ENCODE assay signal across 9 mouse cellular contexts in genomic region chr5:117037261-117037660, GRCm38 (mm10).
DNase-seq lines count a peak whose midpoint lies in the region; ATAC-seq and TF ChIP-seq lines count a peak whose summit lies in the region.
"Had no signal": no experiment of that assay in that cellular context is flagged by ENCODE, and none has a peak within 500 bp of the region (broad histone marks: within the 10 kb centered on the region; RNA-seq: fewer than 3 reads in every experiment).

No protein-coding gene starts in this region.

- H3K4me2 ChIP-seq in hindbrain, embryonic 11.5 days (replicated peaks; ENCODE audit: low read depth, low read length): no peak overlapping the region
- no peak overlapping the region for H3K4me2 ChIP-seq in hindbrain, embryonic 12.5 days (replicated peaks)
- no peak overlapping the region for H3K4me2 ChIP-seq in stomach, postnatal 0 days (replicated peaks; ENCODE audit: low read depth)
- H3K4me2 ChIP-seq: midbrain, embryonic 12.5 days had no signal

- peak; percentile 69 for DNase-seq in hindbrain, embryonic 11.5 days (ENCODE audit: low spot score)
- peak; percentile 20 for DNase-seq in A20 (ENCODE audit: low read depth, low spot score)
- peak; percentile 36 for DNase-seq in MEL (ENCODE audit: low read depth, low spot score)
- peak; percentile 23 for DNase-seq in embryonic facial prominence, embryonic 10.5 days (ENCODE audit: low spot score)
- peak; percentile 51 for DNase-seq in left cerebral cortex, postnatal 4 days
- DNase-seq in stomach, postnatal 0 days (ENCODE audit: low spot score): no peak
- DNase-seq in spleen, postnatal 4 days (ENCODE audit: low spot score in 2 of 2): no peak

- H3K9me3 ChIP-seq in hindbrain, embryonic 11.5 days (ENCODE audit: control insufficient read depth, low read length): no peaks in the 10 kb centered on the region
- no peaks in the 10 kb centered on the region for H3K9me3 ChIP-seq in hindbrain, embryonic 12.5 days (replicated peaks)
- no peaks in the 10 kb centered on the region for H3K9me3 ChIP-seq in MEL (replicated peaks; ENCODE audit: insufficient read depth, low read length)
- no peaks in the 10 kb centered on the region for H3K9me3 ChIP-seq in embryonic facial prominence, embryonic 10.5 days
- no peaks in the 10 kb centered on the region for H3K9me3 ChIP-seq in stomach, postnatal 0 days (ENCODE audit: control insufficient read depth, low read length)
- H3K9me3 ChIP-seq: midbrain, embryonic 12.5 days had no signal

- H3K27ac ChIP-seq in hindbrain, embryonic 11.5 days (ENCODE audit: low read depth, low read length): no peak overlapping the region
- H3K27ac ChIP-seq in hindbrain, embryonic 12.5 days: no peak overlapping the region
- H3K27ac ChIP-seq in MEL (ENCODE audit: control insufficient read depth, low read depth, low read length): no peak overlapping the region
- no peak overlapping the region for H3K27ac ChIP-seq in embryonic facial prominence, embryonic 10.5 days (replicated peaks)
- no peak overlapping the region for H3K27ac ChIP-seq in stomach, postnatal 0 days (replicated peaks)
- H3K27ac ChIP-seq: midbrain, embryonic 12.5 days had no signal

- H3K4me1 ChIP-seq in hindbrain, embryonic 11.5 days (replicated peaks; ENCODE audit: control insufficient read depth, insufficient read depth, low read length): no peaks in the 10 kb centered on the region
- H3K4me1 ChIP-seq in hindbrain, embryonic 12.5 days: no peaks in the 10 kb centered on the region
- no peaks in the 10 kb centered on the region for H3K4me1 ChIP-seq in MEL (ENCODE audit: control insufficient read depth in 1 of 2, insufficient read depth in 2 of 2, low read length in 2 of 2)
- no peaks in the 10 kb centered on the region for H3K4me1 ChIP-seq in embryonic facial prominence, embryonic 10.5 days
- no peaks in the 10 kb centered on the region for H3K4me1 ChIP-seq in stomach, postnatal 0 days (replicated peaks; ENCODE audit: control insufficient read depth, insufficient read depth)
- H3K4me1 ChIP-seq: midbrain, embryonic 12.5 days had no signal

- no peak overlapping the region for H3K9ac ChIP-seq in hindbrain, embryonic 11.5 days (ENCODE audit: low read depth, low read length)
- H3K9ac ChIP-seq in hindbrain, embryonic 12.5 days: no peak overlapping the region
- H3K9ac ChIP-seq in MEL (ENCODE audit: control insufficient read depth, low read depth, low read length, poor library complexity, severe bottlenecking): no peak overlapping the region
- no peak overlapping the region for H3K9ac ChIP-seq in stomach, postnatal 0 days (ENCODE audit: low read length)
- H3K9ac ChIP-seq: midbrain, embryonic 12.5 days had no signal

- TF ChIP-seq RAD21 in MEL (IDR thresholded peaks at IDR 0.05; ENCODE audit: low read depth, low read length): peak; percentile 59

- TF ChIP-seq CTCF in MEL (IDR thresholded peaks at IDR 0.05 in 2 of 3, conservative IDR thresholded peaks at IDR 0.05 in 1 of 3; ENCODE audit: control insufficient read depth in 1 of 3, insufficient read depth in 1 of 3, low read depth in 2 of 3, low read length in 3 of 3, poor library complexity in 1 of 3, severe bottlenecking in 1 of 3): peak; percentile 15 to 65 (median 28); a peak in 3 of 6 replicates
- TF ChIP-seq CTCF in stomach, postnatal 0 days (IDR thresholded peaks at IDR 0.05; ENCODE audit: low read depth): peak; percentile 74

- H3K4me3 ChIP-seq in hindbrain, embryonic 11.5 days (ENCODE audit: low read depth, low read length): no peak overlapping the region
- no peak overlapping the region for H3K4me3 ChIP-seq in hindbrain, embryonic 12.5 days
- H3K4me3 ChIP-seq in MEL (ENCODE audit: control insufficient read depth in 1 of 2, insufficient read depth in 1 of 2, low read depth in 2 of 2, low read length in 2 of 2): no peak overlapping the region
- H3K4me3 ChIP-seq in embryonic facial prominence, embryonic 10.5 days: no peak overlapping the region
- no peak overlapping the region for H3K4me3 ChIP-seq in stomach, postnatal 0 days (ENCODE audit: low read depth, low read length)
- H3K4me3 ChIP-seq: midbrain, embryonic 12.5 days had no signal

- no peaks in the 10 kb centered on the region for H3K27me3 ChIP-seq in hindbrain, embryonic 11.5 days (ENCODE audit: control insufficient read depth, insufficient read depth, low read length)
- H3K27me3 ChIP-seq in hindbrain, embryonic 12.5 days: no peaks in the 10 kb centered on the region
- H3K27me3 ChIP-seq in MEL (ENCODE audit: control insufficient read depth in 1 of 2, insufficient read depth in 2 of 2, low read length in 2 of 2): no peaks in the 10 kb centered on the region
- no peaks in the 10 kb centered on the region for H3K27me3 ChIP-seq in embryonic facial prominence, embryonic 10.5 days (replicated peaks; ENCODE audit: low read depth, poor library complexity, severe bottlenecking)
- H3K27me3 ChIP-seq in stomach, postnatal 0 days (ENCODE audit: control insufficient read depth, insufficient read depth, low read length): no peaks in the 10 kb centered on the region
- H3K27me3 ChIP-seq: midbrain, embryonic 12.5 days had no signal

- no peaks in the 10 kb centered on the region for H3K36me3 ChIP-seq in hindbrain, embryonic 11.5 days (ENCODE audit: control insufficient read depth, insufficient read depth, low read length)
- H3K36me3 ChIP-seq in hindbrain, embryonic 12.5 days: no peaks in the 10 kb centered on the region
- no peaks in the 10 kb centered on the region for H3K36me3 ChIP-seq in MEL (ENCODE audit: control insufficient read depth in 1 of 2, insufficient read depth in 2 of 2, low read length in 2 of 2)
- H3K36me3 ChIP-seq in embryonic facial prominence, embryonic 10.5 days (replicated peaks): no peaks in the 10 kb centered on the region
- H3K36me3 ChIP-seq in stomach, postnatal 0 days (ENCODE audit: control insufficient read depth, insufficient read depth, low read length): no peaks in the 10 kb centered on the region
- H3K36me3 ChIP-seq: midbrain, embryonic 12.5 days had no signal

- no peak for TF ChIP-seq POLR2A in MEL (IDR thresholded peaks at IDR 0.05; ENCODE audit: control insufficient read depth in 1 of 2, insufficient read depth in 1 of 2, low read depth in 1 of 2, low read length in 2 of 2, poor library complexity in 1 of 2)

- intact Hi-C loops in left cerebral cortex, postnatal 4 days (cut with DNase I): no loop called here

- ATAC-seq in hindbrain, embryonic 11.5 days (ENCODE audit: low FRiP score): no peak
- no peak for ATAC-seq in hindbrain, embryonic 12.5 days (ENCODE audit: low FRiP score)
- ATAC-seq in stomach, postnatal 0 days (ENCODE audit: low FRiP score, low TSS enrichment): no peak

- no peak for TF ChIP-seq EP300 in MEL (IDR thresholded peaks at IDR 0.05; ENCODE audit: low read depth in 1 of 2, low read length in 2 of 2)
- no peak for TF ChIP-seq EP300 in stomach, postnatal 0 days (optimal IDR thresholded peaks at IDR 0.05)

- WGBS in hindbrain, embryonic 11.5 days: 16% methylated on average over 3 of the region's 3 CpGs
- 29% methylated on average over 3 of the region's 3 CpGs for WGBS in hindbrain, embryonic 12.5 days
- WGBS in embryonic facial prominence, embryonic 10.5 days: 29% methylated on average over 3 of the region's 3 CpGs
- 15% methylated on average over 3 of the region's 3 CpGs for WGBS in stomach, postnatal 0 days

- no peaks in the 10 kb centered on the region for H3K79me2 ChIP-seq in MEL (ENCODE audit: control insufficient read depth, insufficient read depth, low read length, poor library complexity)

TF ChIP-seq in MEL, 35 proteins besides CTCF, POLR2A, EP300 and RAD21:
- TF ChIP-seq SMC3 (IDR thresholded peaks at IDR 0.05; ENCODE audit: low read depth, low read length) (peak; percentile 69), GABPA (IDR thresholded peaks at IDR 0.05; ENCODE audit: low read depth, low read length) (no peak)

Comparison
In these comparisons a context has a peak if more than half of its experiments do, and no peak if none do; other contexts are left out.
1. DNase-seq: peak in hindbrain, embryonic 11.5 days (single experiment), A20 (single experiment), MEL (single experiment), embryonic facial prominence, embryonic 10.5 days (single experiment) and left cerebral cortex, postnatal 4 days (single experiment); none in stomach, postnatal 0 days (single experiment) and spleen, postnatal 4 days (0 of 2).